Mouse (Mus musculus): ENCODE data around the gene Kdm1a. TPM values are rescaled to one million over a fixed set of nuclear protein-coding genes. Genes with fewer than 3 reads are reported as not detected.
A peak's percentile ranks its signal among the peaks of the same experiment; 100 is the strongest.

Kdm1a gene
- polyA plus RNA-seq, 1 experiment, result 203 TPM

- peak; percentile 86 for DNase-seq (ENCODE audit: low read depth)
- no peak for TF ChIP-seq CTCF (IDR thresholded peaks at IDR 0.05; ENCODE audit: borderline replicate concordance, extremely low read depth, insufficient read depth, insufficient read length)
- TF ChIP-seq POLR2A (IDR thresholded peaks at IDR 0.05; ENCODE audit: borderline replicate concordance, extremely low read depth, insufficient read depth, insufficient read length, poor library complexity, severe bottlenecking), result no peak
These were observed 1.0 kb downstream of the Kdm1a start for GRCm38 (mm10) chr4:136601476-136601875.

GRCm38 (mm10) chr4:136600536-136600935, 2.0 kb downstream of the Kdm1a start:
- TF ChIP-seq CTCF (IDR thresholded peaks at IDR 0.05; ENCODE audit: borderline replicate concordance, extremely low read depth, insufficient read depth, insufficient read length) (no peak), POLR2A (IDR thresholded peaks at IDR 0.05; ENCODE audit: borderline replicate concordance, extremely low read depth, insufficient read depth, insufficient read length, poor library complexity, severe bottlenecking) (no peak)

GRCm38 (mm10) chr4:136599869-136600268, 2.7 kb downstream of the Kdm1a start:
- TF ChIP-seq POLR2A (IDR thresholded peaks at IDR 0.05; ENCODE audit: borderline replicate concordance, extremely low read depth, insufficient read depth, insufficient read length, poor library complexity, severe bottlenecking) (no peak), CTCF (IDR thresholded peaks at IDR 0.05; ENCODE audit: borderline replicate concordance, extremely low read depth, insufficient read depth, insufficient read length) (no peak)
- no peak for DNase-seq (ENCODE audit: low read depth)

More at GRCm38 (mm10) chr4:136600536-136600935, 2.0 kb downstream of the Kdm1a start:
- no peak for DNase-seq (ENCODE audit: low read depth)

- TF ChIP-seq CTCF (IDR thresholded peaks at IDR 0.05; ENCODE audit: borderline replicate concordance, extremely low read depth, insufficient read depth, insufficient read length), result no peak
- TF ChIP-seq POLR2A (IDR thresholded peaks at IDR 0.05; ENCODE audit: borderline replicate concordance, extremely low read depth, insufficient read depth, insufficient read length, poor library complexity, severe bottlenecking), result no peak
These were observed 4.2 kb downstream of the Kdm1a start for GRCm38 (mm10) chr4:136598268-136598876.

GRCm38 (mm10) chr4:136595221-136595620, 7.3 kb downstream of the Kdm1a start:
- TF ChIP-seq POLR2A (IDR thresholded peaks at IDR 0.05; ENCODE audit: borderline replicate concordance, extremely low read depth, insufficient read depth, insufficient read length, poor library complexity, severe bottlenecking), result no peak
- DNase-seq (ENCODE audit: low read depth), result no peak

More at GRCm38 (mm10) chr4:136598268-136598876, 4.2 kb downstream of the Kdm1a start:
- no peak for DNase-seq (ENCODE audit: low read depth)

- no peak for DNase-seq (ENCODE audit: low read depth)
- no peak for TF ChIP-seq POLR2A (IDR thresholded peaks at IDR 0.05; ENCODE audit: borderline replicate concordance, extremely low read depth, insufficient read depth, insufficient read length, poor library complexity, severe bottlenecking)
- no peak for TF ChIP-seq CTCF (IDR thresholded peaks at IDR 0.05; ENCODE audit: borderline replicate concordance, extremely low read depth, insufficient read depth, insufficient read length)
These were observed 8.5 kb downstream of the Kdm1a start for GRCm38 (mm10) chr4:136594006-136594405.

GRCm38 (mm10) chr4:136592111-136592510, 10.4 kb downstream of the Kdm1a start:
- TF ChIP-seq CTCF (IDR thresholded peaks at IDR 0.05; ENCODE audit: borderline replicate concordance, extremely low read depth, insufficient read depth, insufficient read length) (no peak), POLR2A (IDR thresholded peaks at IDR 0.05; ENCODE audit: borderline replicate concordance, extremely low read depth, insufficient read depth, insufficient read length, poor library complexity, severe bottlenecking) (no peak)
- no peak for DNase-seq (ENCODE audit: low read depth)

- no peak for TF ChIP-seq POLR2A (IDR thresholded peaks at IDR 0.05; ENCODE audit: borderline replicate concordance, extremely low read depth, insufficient read depth, insufficient read length, poor library complexity, severe bottlenecking)
- TF ChIP-seq CTCF (IDR thresholded peaks at IDR 0.05; ENCODE audit: borderline replicate concordance, extremely low read depth, insufficient read depth, insufficient read length), result no peak
- no peak for DNase-seq (ENCODE audit: low read depth)
These were observed 14.5 kb downstream of the Kdm1a start for GRCm38 (mm10) chr4:136588003-136588402.

- no peak for DNase-seq (ENCODE audit: low read depth)
- TF ChIP-seq POLR2A (IDR thresholded peaks at IDR 0.05; ENCODE audit: borderline replicate concordance, extremely low read depth, insufficient read depth, insufficient read length, poor library complexity, severe bottlenecking) (no peak), CTCF (IDR thresholded peaks at IDR 0.05; ENCODE audit: borderline replicate concordance, extremely low read depth, insufficient read depth, insufficient read length) (no peak)
These were observed 15.2 kb downstream of the Kdm1a start for GRCm38 (mm10) chr4:136587221-136587827.

- TF ChIP-seq CTCF (IDR thresholded peaks at IDR 0.05; ENCODE audit: borderline replicate concordance, extremely low read depth, insufficient read depth, insufficient read length) (no peak), POLR2A (IDR thresholded peaks at IDR 0.05; ENCODE audit: borderline replicate concordance, extremely low read depth, insufficient read depth, insufficient read length, poor library complexity, severe bottlenecking) (no peak)
These were observed 20.6 kb downstream of the Kdm1a start for GRCm38 (mm10) chr4:136581885-136582284.

GRCm38 (mm10) chr4:136569998-136570397, 32.5 kb downstream of the Kdm1a start:
- DNase-seq (ENCODE audit: low read depth), result no peak
- TF ChIP-seq POLR2A (IDR thresholded peaks at IDR 0.05; ENCODE audit: borderline replicate concordance, extremely low read depth, insufficient read depth, insufficient read length, poor library complexity, severe bottlenecking) (no peak), CTCF (IDR thresholded peaks at IDR 0.05; ENCODE audit: borderline replicate concordance, extremely low read depth, insufficient read depth, insufficient read length) (no peak)

More at GRCm38 (mm10) chr4:136581885-136582284, 20.6 kb downstream of the Kdm1a start:
- DNase-seq (ENCODE audit: low read depth), result no peak

GRCm38 (mm10) chr4:136568629-136569028, 33.9 kb downstream of the Kdm1a start:
- TF ChIP-seq CTCF (IDR thresholded peaks at IDR 0.05; ENCODE audit: borderline replicate concordance, extremely low read depth, insufficient read depth, insufficient read length) (peak; percentile 37; the same call in 1 of the 2 replicates), POLR2A (IDR thresholded peaks at IDR 0.05; ENCODE audit: borderline replicate concordance, extremely low read depth, insufficient read depth, insufficient read length, poor library complexity, severe bottlenecking) (no peak)
- DNase-seq (ENCODE audit: low read depth), result no peak
